Mouse (Mus musculus): ENCODE measurements around the gene Dnm1. TPM values are rescaled to one million over a fixed set of nuclear protein-coding genes. Genes with fewer than 3 reads are reported as not detected.

The Dnm1 gene
- not detected for total RNA-seq (2023)

GRCm38 (mm10) chr2:32353007-32353542 lies at the start of gene Dnm1:
Gene Dnm1, minus strand, starts transcription at chr2:32353338.

GRCm38 (mm10) chr2:32395484-32395945 lies 42.4 kb upstream of the Dnm1 start, which contains the start of gene Ptges2:
Gene Ptges2, plus strand, starts transcription at chr2:32395896.

GRCm38 (mm10) chr2:32387706-32388490 lies 34.8 kb upstream of the Dnm1 start, which contains the start of gene Lcn2:
Gene Lcn2, minus strand, starts transcription at chr2:32388252.

GRCm38 (mm10) chr2:32381775-32382223 lies 28.7 kb upstream of the Dnm1 start, which contains the start of gene 1110008P14Rik:
Gene 1110008P14Rik, minus strand, starts transcription at chr2:32381938.

GRCm38 (mm10) chr2:32352151-32353006 lies 759 bp downstream of the Dnm1 start, which contains the start of gene Ciz1:
Gene Ciz1, plus strand, starts transcription at chr2:32352327.

GRCm38 (mm10) chr2:32287923-32288367 lies 65.2 kb downstream of the Dnm1 start, which contains the start of gene Swi5:
Gene Swi5, minus strand, starts transcription at chr2:32288075.

GRCm38 (mm10) chr2:32287334-32287840 lies 65.8 kb downstream of the Dnm1 start, which contains the start of gene Golga2:
Gene Golga2, plus strand, starts transcription at chr2:32287384.

GRCm38 (mm10) chr2:32259657-32260417 lies 93.3 kb downstream of the Dnm1 start, which contains the start of gene Uck1:
Gene Uck1, minus strand, starts transcription at chr2:32260159.

Other genes starting within 250 kb of the Dnm1 start
- 127 TPM for gene Prrc2b, start 202.3 kb downstream of the Dnm1 start, total RNA-seq (2023)
- gene Pomt1, start 116.7 kb downstream of the Dnm1 start, total RNA-seq (2023): 15.0 TPM
- gene Uck1, start 93.2 kb downstream of the Dnm1 start, total RNA-seq (2023): 89.0 TPM
- gene Golga2, start 66.0 kb downstream of the Dnm1 start, total RNA-seq (2023): 37.3 TPM
- 60.6 TPM for gene Swi5, start 65.3 kb downstream of the Dnm1 start, total RNA-seq (2023)
- 93.7 TPM for gene Ciz1, start 1.0 kb downstream of the Dnm1 start, total RNA-seq (2023)
- gene 1110008P14Rik, start 28.6 kb upstream of the Dnm1 start, total RNA-seq (2023): 23.4 TPM
- 2.8 TPM for gene Lcn2, start 34.9 kb upstream of the Dnm1 start, total RNA-seq (2023)
- gene Ptges2, start 42.6 kb upstream of the Dnm1 start, total RNA-seq (2023): 6.2 TPM
- gene Naif1, start 97.1 kb upstream of the Dnm1 start, total RNA-seq (2023): 6.5 TPM
- 108 TPM for gene Slc25a25, start 98.1 kb upstream of the Dnm1 start, total RNA-seq (2023)
- gene Fam102a, start 182.0 kb upstream of the Dnm1 start, total RNA-seq (2023): 163 TPM
- 50.7 TPM for gene Dpm2, start 217.5 kb upstream of the Dnm1 start, total RNA-seq (2023)
- gene Pip5kl1, start 221.5 kb upstream of the Dnm1 start, total RNA-seq (2023): 0.76 TPM
- not detected for gene 9430097D07Rik, start 222.3 kb upstream of the Dnm1 start, total RNA-seq (2023)
- gene St6galnac4, start 233.8 kb upstream of the Dnm1 start, total RNA-seq (2023): 18.8 TPM
- 4.1 TPM for gene St6galnac6, start 246.4 kb upstream of the Dnm1 start, total RNA-seq (2023)